Mouse (Mus musculus) layer of hippocampus, postnatal 14 days (tissue): ENCODE measurements around the gene Supt3. TPM values are rescaled to one million over a fixed set of nuclear protein-coding genes. Genes with fewer than 3 reads are reported as not detected.

ENCODE experiments used
- DNase-seq, 2 experiments: peaks; one replicate each; pipeline ENCODE4 v3.0.0; 2021 to 2022; ENCODE audit warnings: low spot score in 2 of 2, mixed read lengths in 1 of 2
- total RNA-seq, 2 experiments: library from RNA; stranded (reverse); gene quantifications; 2 replicates each; pipeline ENCODE4 v1.2.3; 2021

The Supt3 gene
- total RNA-seq, 2 experiments from 2014 or later: 13.1 to 13.7 TPM

DNA sequence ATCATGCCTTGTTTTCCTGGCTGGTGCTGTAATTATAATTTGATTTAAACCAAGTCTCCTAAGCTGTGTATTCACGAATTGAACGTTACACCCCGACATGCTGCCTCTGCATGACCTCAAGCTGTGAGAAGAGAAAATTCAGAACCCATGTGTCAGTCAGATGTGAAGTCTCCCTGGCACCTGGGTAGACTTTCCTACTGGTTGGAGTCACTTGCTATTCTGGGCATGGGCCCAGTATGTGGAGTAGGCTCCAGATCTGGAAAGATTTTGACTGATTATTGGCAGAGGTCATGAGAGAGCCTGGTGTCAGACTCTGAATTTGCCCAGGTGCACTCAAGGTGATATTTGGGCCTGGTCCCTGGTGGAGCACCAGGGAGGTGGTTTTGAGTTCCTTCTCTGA is 275.0 kb downstream of the Supt3 start:
- DNase-seq: no peak

DNA sequence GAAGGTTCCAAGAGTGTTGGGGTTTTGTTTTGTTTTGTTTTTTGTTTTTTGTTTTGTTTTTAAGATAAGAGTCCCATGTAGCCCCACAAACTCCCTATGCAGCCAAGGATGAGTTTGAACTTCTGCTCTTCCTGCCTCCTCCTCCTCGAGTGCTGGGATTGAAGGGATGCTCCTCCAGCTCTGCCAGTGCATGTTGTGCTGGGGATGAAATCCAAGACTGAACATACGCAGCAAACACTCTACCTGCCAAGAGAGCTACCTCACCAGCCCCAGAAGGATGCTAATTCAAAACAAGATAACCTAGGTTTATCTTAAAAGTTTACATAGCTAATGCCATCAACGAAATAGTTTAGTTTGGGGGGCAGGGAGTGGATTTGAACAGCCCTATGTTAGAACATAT is 276.4 kb downstream of the Supt3 start:
- DNase-seq: no peak

DNA sequence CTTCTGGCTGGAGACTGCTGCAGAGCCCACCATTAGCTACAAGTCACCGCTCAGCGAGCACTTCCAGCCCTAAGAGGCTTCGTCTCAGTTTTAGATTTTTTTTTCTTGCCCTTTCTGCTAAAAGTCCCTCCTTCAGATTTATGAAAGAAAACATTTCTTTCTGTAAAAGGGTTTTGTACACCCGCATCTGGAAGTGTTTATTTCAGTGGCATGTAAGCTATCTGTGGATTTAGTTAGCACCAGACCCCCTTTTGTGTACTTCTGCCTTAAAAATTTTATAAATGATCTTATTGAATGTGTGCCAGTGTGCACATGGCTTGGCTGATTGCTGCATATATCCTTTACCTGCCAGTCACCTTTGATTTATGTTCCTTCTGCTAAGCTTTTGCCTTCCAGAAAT is 277.6 kb downstream of the Supt3 start:
- no peak for DNase-seq

DNA sequence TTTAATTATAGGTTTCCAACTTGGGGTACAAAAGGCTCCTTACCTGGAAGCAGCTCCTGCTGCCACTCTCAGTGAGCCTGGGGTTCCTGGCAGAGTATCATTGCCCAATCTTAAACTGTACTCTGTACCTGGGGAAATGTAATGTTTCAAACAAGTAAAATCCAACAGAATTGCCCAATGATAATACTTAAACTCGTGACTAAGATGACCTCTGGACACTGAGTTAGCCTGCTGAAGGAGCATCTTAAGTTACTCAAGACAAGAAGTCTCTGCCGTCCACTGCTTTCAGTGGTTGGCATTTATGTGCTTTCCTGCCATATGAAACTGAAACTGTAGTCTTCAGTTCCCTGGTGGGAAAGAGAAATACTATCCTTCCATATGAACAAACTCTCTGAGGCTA is 279.9 kb downstream of the Supt3 start:
- DNase-seq: no peak

DNA sequence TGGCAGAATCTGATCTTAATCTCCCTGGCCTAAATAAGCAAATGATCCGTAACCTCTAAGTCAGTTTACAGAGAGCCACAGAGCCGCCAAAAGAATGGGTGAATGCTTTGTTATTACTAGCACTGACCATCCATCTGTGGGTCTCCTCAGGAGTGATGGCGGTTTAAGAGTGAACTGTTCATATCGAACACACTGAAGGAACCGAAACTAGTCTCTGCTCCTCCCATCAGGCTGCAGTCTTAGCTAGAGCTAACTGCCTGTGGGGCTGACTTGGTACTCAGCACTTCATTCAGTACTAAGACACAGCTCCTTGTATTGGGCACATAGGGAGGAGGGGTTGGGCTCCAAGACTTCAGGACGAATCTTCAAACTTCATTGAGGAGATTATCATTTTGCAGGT is 280.8 kb downstream of the Supt3 start:
- DNase-seq: no peak

DNA sequence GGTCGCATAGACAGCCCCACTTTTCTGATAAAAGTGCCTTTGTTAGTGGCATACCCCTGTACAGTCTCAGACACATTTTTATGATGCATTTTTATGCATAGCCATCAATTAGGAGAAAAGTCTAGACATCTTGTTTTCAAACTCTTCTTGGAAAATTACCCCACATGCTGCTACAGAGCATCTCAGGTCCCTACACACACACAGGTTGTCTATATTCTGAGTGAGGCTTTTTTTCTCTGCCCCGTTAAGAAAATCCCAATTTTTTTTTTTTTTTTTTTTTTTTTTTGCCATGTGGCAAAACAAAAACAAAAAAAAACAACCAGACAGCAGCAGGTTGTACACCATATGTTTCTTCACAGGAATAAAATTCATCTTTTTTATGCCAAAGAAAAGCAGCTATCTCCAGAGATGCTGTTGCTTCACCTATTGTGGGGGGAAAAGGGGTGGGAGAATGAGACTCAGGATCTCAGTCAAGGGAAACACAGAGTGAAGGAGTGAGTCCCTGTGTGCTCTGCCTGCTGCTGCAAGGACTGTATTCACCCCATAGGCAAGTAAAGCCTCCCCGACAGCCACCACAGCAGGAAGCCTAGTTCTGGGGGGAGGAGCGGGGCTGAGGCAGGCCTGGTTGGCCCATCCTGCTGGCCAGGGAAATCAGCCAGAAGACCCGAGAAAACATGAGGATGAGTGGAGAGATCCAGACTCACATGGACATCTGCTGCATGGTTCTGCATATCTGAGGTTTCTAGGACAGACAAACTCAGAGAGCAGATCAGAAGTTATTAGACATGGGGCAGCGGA is 281.8 kb downstream of the Supt3 start:
- DNase-seq: no peak

DNA sequence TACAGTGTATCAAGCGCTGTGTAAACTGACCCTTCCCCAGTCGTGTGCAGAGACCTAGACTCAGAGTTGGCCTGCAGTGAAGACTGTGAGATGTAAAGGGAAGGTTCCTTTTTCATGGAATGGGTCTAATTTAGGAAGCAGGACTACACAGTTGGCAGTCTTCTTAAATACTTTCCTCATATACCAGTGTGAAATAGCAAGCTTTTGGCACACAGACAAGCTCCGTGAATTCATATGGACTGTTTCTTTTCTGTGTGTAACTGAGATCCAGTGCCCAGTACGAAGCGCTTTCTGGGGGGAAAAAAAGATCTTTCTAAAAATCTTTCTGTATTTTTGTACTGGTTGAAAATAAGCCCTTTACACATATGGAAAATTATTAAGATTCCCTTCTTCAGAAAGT is 286.8 kb downstream of the Supt3 start:
- DNase-seq: no peak

DNA sequence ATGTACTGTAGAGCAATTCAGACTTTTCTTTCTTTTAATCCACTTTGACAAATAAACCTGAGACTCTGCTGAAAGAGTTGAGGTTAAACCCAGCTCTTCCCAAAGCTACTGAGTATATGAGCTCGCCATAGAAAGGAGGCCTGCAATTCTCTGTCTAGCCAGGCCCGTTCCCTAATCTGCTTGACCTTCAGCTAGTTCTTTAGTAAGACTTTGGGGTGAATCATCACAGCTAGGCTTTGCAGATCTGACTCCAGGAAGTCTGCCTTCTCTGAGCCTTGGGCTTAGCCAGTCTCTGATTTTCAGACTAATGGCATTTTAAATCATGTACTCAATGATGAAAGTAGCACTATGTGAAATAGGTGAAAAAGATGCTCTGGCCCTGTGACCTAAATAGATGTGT is 288.5 kb downstream of the Supt3 start:
- DNase-seq: no peak

DNA sequence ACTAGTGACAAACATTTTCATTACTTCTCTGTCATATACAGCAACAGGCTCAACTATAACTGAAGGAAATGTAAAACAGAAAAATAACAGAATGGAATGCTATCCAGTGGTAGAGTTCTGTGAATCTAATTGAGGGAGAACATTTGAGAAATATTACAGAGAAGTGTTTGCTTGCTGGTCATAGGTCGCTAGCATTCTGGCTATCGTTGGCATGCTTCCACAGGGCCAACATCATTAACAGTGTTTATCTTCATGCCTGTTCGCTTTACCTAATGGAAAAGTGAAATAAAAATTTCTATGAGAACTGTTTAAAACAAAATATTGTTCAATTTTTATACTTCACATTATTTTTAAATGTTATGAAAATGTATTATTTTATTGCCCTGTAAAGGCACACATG is 290.5 kb downstream of the Supt3 start:
- DNase-seq: no peak

DNA sequence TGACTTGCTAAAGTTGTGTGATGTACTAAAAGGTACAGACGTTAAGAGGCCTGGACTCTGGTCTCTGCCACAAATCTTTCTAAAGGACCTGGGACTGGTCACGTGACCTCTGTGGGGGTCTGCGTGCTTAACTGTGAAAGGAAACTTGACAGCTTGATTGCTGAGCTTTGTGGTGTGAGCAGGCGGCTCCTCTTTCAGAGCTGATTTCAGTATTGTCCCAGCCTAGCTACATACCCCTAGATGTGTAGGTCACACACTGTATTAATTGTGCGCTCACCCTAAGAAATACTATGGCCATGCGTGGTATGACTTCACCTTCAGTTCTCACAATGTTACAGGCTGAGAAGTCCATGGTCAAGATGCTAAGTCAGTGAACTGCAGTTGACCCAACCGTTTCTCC is 291.4 kb downstream of the Supt3 start:
- DNase-seq: no peak

DNA sequence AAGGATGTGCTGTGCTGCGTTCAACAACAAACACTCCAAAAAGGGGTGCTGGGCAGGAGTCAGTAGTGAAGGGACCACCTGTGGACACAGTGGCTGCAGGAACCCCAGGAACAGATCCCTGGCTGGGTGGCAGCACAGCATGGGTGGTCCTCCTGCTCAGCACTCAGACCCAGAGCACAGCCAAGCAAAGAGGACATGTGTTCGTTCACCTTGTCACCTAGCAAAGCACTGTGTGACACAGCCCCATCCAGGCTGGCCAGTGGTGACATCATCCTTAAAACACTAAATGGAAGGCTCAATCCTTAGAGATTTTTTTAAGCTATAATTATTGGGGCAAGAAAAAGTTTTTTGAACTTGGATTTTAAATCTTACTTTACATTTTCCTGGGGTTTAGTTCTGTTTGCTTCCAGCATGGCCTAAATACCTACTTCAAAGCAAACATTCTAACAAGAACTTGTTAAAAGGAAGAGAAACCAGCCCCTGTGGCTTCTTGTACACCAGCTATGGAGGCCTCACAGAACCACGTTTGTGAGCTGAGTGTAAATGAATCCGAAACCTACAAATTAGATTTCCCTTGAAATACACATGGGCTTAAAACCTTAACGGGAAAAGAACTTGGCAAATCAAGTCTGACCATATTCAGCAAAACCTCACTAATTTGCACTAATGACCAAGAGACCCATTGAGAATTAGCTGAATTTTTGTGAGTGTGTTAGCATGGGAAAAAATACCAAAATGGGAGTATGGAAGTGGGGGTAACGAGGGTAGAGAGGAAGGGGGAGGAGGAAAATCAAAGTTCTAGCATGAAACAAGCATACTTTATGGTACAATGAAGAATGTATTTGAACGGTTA is 295.8 kb downstream of the Supt3 start:
- DNase-seq: no peak

DNA sequence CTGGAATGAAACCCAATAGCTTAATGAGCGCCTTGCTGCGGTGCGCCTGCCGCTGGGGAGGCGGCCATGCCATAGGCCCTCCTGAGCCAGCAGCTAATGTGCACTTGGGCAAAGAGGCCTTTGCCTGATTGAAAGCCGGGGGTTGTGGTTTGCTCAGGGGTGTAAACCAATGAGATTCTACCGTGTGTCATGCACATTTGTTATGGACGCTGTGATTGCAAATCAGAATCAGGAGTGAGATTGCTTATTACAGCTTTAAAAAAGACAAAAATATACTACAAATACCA is 296.3 kb downstream of the Supt3 start:
- DNase-seq: no peak

DNA sequence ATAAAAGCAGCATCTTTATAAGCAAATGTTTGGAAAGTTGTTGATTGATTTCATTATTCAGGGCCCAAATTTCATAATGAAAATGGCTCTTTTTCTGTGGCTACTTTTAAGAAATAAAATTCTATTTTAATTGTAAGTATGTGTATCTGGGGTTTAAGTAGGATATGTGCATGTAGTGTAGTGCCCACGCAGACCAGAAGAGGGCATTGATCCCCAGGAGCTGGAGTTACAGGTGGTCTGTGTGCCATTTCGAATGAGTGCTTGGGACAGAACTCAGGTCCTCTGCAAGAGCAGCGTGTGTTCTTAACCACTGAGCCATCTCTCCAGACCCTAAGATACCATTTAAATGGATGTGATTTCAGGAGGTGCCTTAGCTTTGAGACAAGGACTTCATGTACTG is 296.8 kb downstream of the Supt3 start:
- no peak for DNase-seq

DNA sequence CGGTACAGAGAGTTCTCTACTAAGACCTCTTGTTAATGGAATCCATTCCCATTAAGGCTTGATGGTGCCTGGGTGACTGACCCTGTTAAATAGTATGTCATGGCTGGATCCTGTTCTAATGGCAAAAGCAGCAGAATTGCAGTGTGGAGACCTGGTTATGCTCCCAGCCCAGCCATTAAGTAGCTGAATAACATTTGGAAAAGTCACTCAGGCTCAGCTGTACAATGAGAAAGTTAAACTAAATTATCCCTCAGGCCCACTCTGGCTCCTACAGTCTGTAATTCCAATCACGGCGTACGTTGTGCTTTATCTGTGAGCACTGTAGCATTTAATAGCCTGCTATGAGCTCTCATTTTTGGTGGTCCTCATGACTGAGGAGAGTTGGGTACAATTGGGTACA is 300.0 kb downstream of the Supt3 start:
- no peak for DNase-seq

DNA sequence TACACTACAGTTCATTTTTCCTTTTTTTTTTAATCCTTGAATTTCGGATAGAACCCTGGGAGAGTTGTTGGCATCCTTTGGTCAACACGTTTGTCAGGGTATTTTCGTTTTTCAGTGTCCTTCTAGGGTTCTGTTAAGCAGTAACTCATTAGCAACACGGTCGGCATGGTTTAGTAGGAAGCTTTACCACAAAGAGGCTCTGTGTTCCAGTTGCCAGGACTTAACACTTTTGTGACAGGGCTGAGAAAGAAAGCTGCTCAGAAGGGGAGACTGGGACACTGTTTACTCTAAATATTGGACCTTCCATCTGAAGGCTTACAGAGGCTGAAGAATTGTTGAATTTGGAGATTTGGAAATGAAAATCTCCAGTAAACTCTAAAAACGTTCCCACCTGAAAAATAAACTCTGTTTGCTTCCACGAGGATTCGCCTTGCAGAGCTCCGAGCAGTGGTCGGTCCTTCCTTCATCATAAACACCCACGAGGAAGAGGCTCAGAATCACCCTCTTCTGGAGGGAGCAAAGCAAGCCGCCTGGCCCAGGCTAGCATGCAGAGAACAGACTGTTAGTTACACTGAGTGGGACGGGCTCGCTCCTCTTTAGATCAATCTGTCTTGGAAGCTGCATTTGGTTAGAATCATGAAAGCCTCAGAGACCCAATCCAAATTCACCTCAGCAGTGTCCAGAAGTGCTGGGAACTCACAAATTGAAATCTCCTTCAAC is 301.1 kb downstream of the Supt3 start:
- peak in 1 of 2 experiments; percentile 38 for DNase-seq

DNA sequence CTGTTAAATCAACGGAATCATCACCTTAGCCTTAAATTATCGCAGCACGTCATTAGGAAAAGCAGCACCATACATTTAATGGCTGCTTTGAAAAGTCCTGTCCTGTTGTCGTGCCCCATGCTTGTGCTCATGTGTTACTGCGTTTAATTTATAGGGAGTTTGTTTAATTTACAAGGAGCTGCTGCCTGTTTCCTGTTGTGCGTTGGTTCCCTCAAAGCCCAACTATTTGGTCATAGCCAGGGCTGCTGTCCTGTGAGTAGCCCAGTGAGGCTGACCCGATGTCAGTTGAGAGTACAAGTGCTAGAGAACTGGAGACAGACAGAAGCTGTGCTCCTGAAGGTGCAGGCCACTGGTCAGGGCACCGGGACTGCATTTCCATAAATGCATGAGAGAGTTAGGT is 304.6 kb downstream of the Supt3 start:
- no peak for DNase-seq

DNA sequence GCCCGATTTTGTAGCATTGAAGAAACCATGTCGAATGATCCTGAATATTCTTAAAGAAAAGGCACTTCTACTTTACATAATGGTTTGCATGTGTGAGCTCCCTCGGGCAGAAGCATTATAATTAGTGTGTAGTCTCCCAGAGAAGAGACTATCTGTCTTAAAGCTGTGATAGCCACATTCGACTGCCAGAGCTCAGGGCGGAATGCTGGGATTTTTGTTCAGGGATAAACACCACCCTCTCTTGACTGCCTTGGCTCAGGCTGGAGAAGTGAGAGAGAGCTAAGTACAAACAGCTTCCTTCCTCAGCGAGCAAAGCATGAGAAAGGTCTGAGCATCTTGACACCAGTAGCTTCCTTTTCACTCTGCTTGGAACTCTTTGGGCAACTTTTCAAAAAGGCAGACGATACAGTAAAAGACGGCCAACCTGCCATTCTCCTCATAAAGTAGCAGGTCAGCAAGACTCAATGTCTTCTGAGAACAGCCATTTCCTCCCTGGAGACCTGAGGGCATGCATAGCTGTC is 305.1 kb downstream of the Supt3 start:
- no peak for DNase-seq

DNA sequence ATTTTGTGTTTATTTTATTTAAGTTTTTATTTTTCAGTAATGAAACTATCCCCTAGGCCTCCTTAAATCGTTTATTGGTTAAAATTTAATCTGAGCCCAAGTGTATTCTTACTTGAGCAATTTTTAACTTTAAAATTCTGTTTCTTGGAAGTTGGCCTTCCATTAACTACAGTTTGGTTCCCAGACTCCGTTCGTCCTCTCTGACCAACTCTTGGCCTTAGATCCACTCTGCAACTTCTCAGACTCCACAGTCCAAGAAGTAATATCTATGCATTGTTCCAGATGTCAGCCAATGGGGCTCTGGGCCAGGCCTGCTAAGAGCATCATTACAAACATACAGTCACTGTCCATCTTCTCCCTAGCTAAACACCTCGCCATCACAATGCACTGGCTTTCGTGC is 309.4 kb downstream of the Supt3 start:
- no peak for DNase-seq

DNA sequence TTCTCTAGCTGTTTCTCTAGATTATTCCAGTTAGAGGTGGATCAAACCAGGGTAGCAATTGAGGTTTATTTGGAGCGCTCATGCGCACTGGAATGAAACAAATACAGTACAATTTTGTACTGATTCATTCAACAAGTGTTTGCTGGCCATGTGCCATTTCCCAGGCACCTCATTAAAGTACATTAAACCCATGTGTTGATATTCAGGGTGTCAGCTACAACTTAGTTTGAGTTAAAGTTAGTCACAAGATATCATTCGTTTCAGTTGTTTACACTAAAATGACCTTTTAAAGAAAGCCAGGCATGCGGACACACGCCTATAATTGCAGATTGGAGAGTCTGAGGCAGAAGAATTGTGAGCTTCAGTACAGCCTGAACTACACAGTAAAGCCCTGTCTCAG is 310.1 kb downstream of the Supt3 start:
- DNase-seq: no peak

DNA sequence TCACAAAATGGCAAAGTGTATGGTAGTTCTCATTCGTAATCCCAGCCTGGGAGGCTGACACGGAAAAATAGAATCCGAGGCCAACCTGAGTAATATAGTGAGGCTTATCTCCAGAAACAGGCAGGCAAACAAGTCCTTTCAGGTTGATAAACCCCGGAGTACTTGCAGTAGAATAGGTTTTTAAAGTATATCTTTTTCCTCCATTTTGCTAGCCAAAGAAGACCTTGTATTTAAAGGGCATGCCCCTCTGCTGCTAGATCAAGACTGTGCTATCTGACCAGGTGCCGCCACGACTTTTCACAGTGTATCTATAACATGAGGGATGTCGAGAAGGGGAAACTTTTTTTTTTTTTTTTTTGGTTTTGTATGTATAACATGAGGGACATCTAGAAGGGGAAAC is 324.1 kb downstream of the Supt3 start:
- DNase-seq: no peak

DNA sequence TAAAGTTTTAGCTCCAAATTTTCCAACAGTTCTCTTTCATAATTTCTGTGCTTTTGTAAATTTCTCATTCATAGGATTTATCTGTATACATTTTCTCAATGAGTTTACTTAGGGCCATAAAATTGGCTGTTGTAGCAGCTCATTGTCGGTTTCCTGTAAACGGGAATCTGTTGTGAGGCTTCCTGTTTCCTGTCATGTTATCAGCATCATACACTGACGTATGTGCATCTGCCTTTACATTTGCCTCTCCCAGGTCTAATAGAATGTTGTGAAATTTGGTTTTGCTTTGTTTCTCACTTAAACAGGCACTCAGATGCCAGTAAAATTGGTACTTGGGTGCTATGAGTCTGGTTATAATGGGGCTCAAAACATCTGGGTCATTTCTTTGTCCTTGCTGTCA is 338.4 kb downstream of the Supt3 start:
- no peak for DNase-seq
